Mouse (Mus musculus) heart, embryonic 14.5 days (tissue): ENCODE measurements at regions not wholly inside any gene's neighbourhood (a gene's known extent, or its start where the extent isn't known, plus 50 kb on each side); places are given as distances from the start of the nearest gene placed in this dataset.

ENCODE experiments used
- ATAC-seq: fragments of 200-750 bp; cut with Nextera tagmentation; 2 replicates; pipeline ENCODE4 v1.8.0; 2017; ENCODE audit warnings: low read depth, moderate TSS enrichment; ENCODE audit not compliant: insufficient number of reproducible peaks, insufficient read depth, low FRiP score
- H3K27ac ChIP-seq, 2 experiments: fragments of 200-500 bp in 1 of 2; fragments of 300-500 bp in 1 of 2; sonication (generic) in 1 of 2; replicated peaks in 1 of 2; 2 replicates each; pipeline ENCODE4 v1.5.1; 2012 to 2014; ENCODE audit warnings: low read depth in 2 of 2, low read length in 2 of 2, control low read depth in 1 of 2, mild to moderate bottlenecking in 1 of 2, mixed read lengths in 1 of 2; ENCODE audit not compliant: control insufficient read depth in 1 of 2, insufficient read depth in 1 of 2
- H3K27me3 ChIP-seq: fragments of 300-500 bp; sonication (generic); 2 replicates; pipeline ENCODE4 v1.6.1; 2014; ENCODE audit warnings: mild to moderate bottlenecking, low read length, control low read depth; ENCODE audit not compliant: control insufficient read depth, insufficient read depth
- H3K36me3 ChIP-seq: fragments of 300-500 bp; sonication (generic); 2 replicates; pipeline ENCODE4 v1.6.1; 2014; ENCODE audit warnings: mild to moderate bottlenecking, control low read depth, low read length, mixed read lengths; ENCODE audit not compliant: control insufficient read depth, insufficient read depth
- H3K4me1 ChIP-seq, 2 experiments: fragments of 200-500 bp in 1 of 2; fragments of 300-500 bp in 1 of 2; sonication (generic) in 1 of 2; 2 replicates each; pipeline ENCODE4 v1.6.1; 2012 to 2014; ENCODE audit warnings: low read length in 2 of 2, control low read depth in 1 of 2, mixed read lengths in 1 of 2; ENCODE audit not compliant: control insufficient read depth in 2 of 2, insufficient read depth in 2 of 2
- H3K4me2 ChIP-seq: fragments of 300-500 bp; sonication (generic); 2 replicates; pipeline ENCODE4 v1.6.1; 2014; ENCODE audit warnings: mild to moderate bottlenecking, low read length
- H3K4me3 ChIP-seq, 2 experiments: fragments of 200-500 bp in 1 of 2; fragments of 300-500 bp in 1 of 2; sonication (generic) in 1 of 2; 2 replicates each; pipeline ENCODE4 v1.5.1; 2012 to 2014; ENCODE audit warnings: low read length in 2 of 2, mild to moderate bottlenecking in 2 of 2, control low read depth in 1 of 2, low read depth in 1 of 2, moderate library complexity in 1 of 2; ENCODE audit not compliant: control insufficient read depth in 1 of 2, insufficient read depth in 1 of 2
- H3K9ac ChIP-seq: fragments of 300-500 bp; sonication (generic); 2 replicates; pipeline ENCODE4 v1.6.1; 2014; ENCODE audit warnings: mild to moderate bottlenecking, low read length
- H3K9me3 ChIP-seq: fragments of 300-500 bp; sonication (generic); 2 replicates; pipeline ENCODE4 v1.6.1; 2016; ENCODE audit warnings: low read length, control low read depth; ENCODE audit not compliant: control insufficient read depth
- WGBS: fragments of 180-500 bp; shearing (Covaris S2); extraction: QIAGEN DNeasy Blood & Tissue Kit; methylation state at CpG from one replicate; pipeline ENCODE4 v1.1.7; 2014; 5-methylcytosine and 5-hydroxymethylcytosine counted together

GRCm38 (mm10) chr5:118815783-118816182, 255.3 kb downstream of the Med13l start:
- Histone ChIP-seq H3K4me2 (no peak overlapping the region), H3K4me3 (no peak overlapping the region), H3K36me3 (no peaks in the 10 kb centered on the region), H3K27me3 (no peaks in the 10 kb centered on the region), H3K9ac (no peak overlapping the region), H3K9me3 (no peaks in the 10 kb centered on the region), H3K4me1 (peaks cover 9 to 14% of the 10 kb centered on the region in 2 experiments), H3K27ac (no peak overlapping the region)
- WGBS = 55% methylated on average over 5 of the region's 5 CpGs
- ATAC-seq = no peak

- Histone ChIP-seq H3K4me3 (no peak overlapping the region), H3K9me3 (peaks cover 8% of the 10 kb centered on the region), H3K36me3 (no peaks in the 10 kb centered on the region), H3K4me1 (peaks cover 2 to 3% of the 10 kb centered on the region in 2 experiments; a peak in 2 of 4 replicates), H3K27me3 (no peaks in the 10 kb centered on the region), H3K27ac (no peak overlapping the region), H3K9ac (no peak overlapping the region), H3K4me2 (no peak overlapping the region)
- 79% methylated on average over 7 of the region's 7 CpGs for WGBS
- no peak for ATAC-seq
These were observed 257.8 kb downstream of the Med13l start for GRCm38 (mm10) chr5:118818294-118818693.

- H3K4me1 ChIP-seq = no peaks in the 10 kb centered on the region
- 64% methylated on average over 10 of the region's 10 CpGs for WGBS
- H3K27ac ChIP-seq = no peak overlapping the region
- no peak overlapping the region for H3K9ac ChIP-seq
- ATAC-seq = no peak
- no peaks in the 10 kb centered on the region for H3K36me3 ChIP-seq
- H3K4me3 ChIP-seq = no peak overlapping the region
- no peaks in the 10 kb centered on the region for H3K27me3 ChIP-seq
- H3K4me2 ChIP-seq = no peak overlapping the region
- peaks cover 8% of the 10 kb centered on the region for H3K9me3 ChIP-seq
These were observed 264.3 kb downstream of the Med13l start for GRCm38 (mm10) chr5:118824791-118825190.

GRCm38 (mm10) chr5:118829031-118829698, 268.7 kb downstream of the Med13l start:
- Histone ChIP-seq H3K27me3 (no peaks in the 10 kb centered on the region), H3K4me1 (peaks cover 3 to 5% of the 10 kb centered on the region in 2 experiments; a peak in 2 of 4 replicates), H3K4me3 (no peak overlapping the region), H3K9me3 (no peaks in the 10 kb centered on the region), H3K27ac (no peak overlapping the region), H3K9ac (no peak overlapping the region), H3K4me2 (no peak overlapping the region), H3K36me3 (no peaks in the 10 kb centered on the region)
- WGBS = 82% methylated on average over 14 of the region's 14 CpGs
- ATAC-seq = no peak

- no peak overlapping the region for H3K27ac ChIP-seq
- H3K4me3 ChIP-seq = no peak overlapping the region
- WGBS = 29% methylated on average over 6 of the region's 6 CpGs
- H3K4me1 ChIP-seq = peaks cover 3 to 5% of the 10 kb centered on the region in 2 experiments; a peak in 2 of 4 replicates
- no peaks in the 10 kb centered on the region for H3K9me3 ChIP-seq
- ATAC-seq = no peak
- no peaks in the 10 kb centered on the region for H3K27me3 ChIP-seq
- H3K9ac ChIP-seq = no peak overlapping the region
- H3K36me3 ChIP-seq = no peaks in the 10 kb centered on the region
- no peak overlapping the region for H3K4me2 ChIP-seq
These were observed 272.2 kb downstream of the Med13l start for GRCm38 (mm10) chr5:118832701-118833100.

- H3K4me3 ChIP-seq = no peak overlapping the region
- WGBS = 83% methylated on average over 5 of the region's 5 CpGs
- H3K4me1 ChIP-seq = peaks cover 3 to 9% of the 10 kb centered on the region in 2 experiments; a peak in 2 of 4 replicates
- no peak overlapping the region for H3K27ac ChIP-seq
- no peaks in the 10 kb centered on the region for H3K9me3 ChIP-seq
- no peaks in the 10 kb centered on the region for H3K36me3 ChIP-seq
- H3K9ac ChIP-seq = no peak overlapping the region
- no peak overlapping the region for H3K4me2 ChIP-seq
- H3K27me3 ChIP-seq = no peaks in the 10 kb centered on the region
- no peak for ATAC-seq
These were observed 273.6 kb downstream of the Med13l start for GRCm38 (mm10) chr5:118834129-118834528.

GRCm38 (mm10) chr5:118837001-118837400, 276.5 kb downstream of the Med13l start:
- no peak overlapping the region for H3K4me3 ChIP-seq
- no peak overlapping the region for H3K27ac ChIP-seq
- ATAC-seq = no peak
- H3K9ac ChIP-seq = no peak overlapping the region
- no peaks in the 10 kb centered on the region for H3K36me3 ChIP-seq
- no peak overlapping the region for H3K4me2 ChIP-seq
- no peaks in the 10 kb centered on the region for H3K9me3 ChIP-seq
- no peaks in the 10 kb centered on the region for H3K27me3 ChIP-seq
- 23% methylated on average over 1 of the region's 1 CpGs for WGBS
- H3K4me1 ChIP-seq = peaks cover 8 to 12% of the 10 kb centered on the region in 2 experiments; a peak in 2 of 4 replicates

GRCm38 (mm10) chr5:118838421-118838820, 277.9 kb downstream of the Med13l start:
- Histone ChIP-seq H3K9me3 (no peaks in the 10 kb centered on the region), H3K4me3 (no peak overlapping the region), H3K27me3 (no peaks in the 10 kb centered on the region), H3K9ac (no peak overlapping the region), H3K27ac (no peak overlapping the region), H3K4me2 (no peak overlapping the region), H3K4me1 (peaks cover 6% of the 10 kb centered on the region in 2 experiments; a peak in 1 of 4 replicates), H3K36me3 (no peaks in the 10 kb centered on the region)
- 21% methylated on average over 7 of the region's 7 CpGs for whole genome bisulfite sequencing
- no peak for ATAC-seq
